ENCODE assay signal across 8 mouse cellular contexts in the genomic region with DNA sequence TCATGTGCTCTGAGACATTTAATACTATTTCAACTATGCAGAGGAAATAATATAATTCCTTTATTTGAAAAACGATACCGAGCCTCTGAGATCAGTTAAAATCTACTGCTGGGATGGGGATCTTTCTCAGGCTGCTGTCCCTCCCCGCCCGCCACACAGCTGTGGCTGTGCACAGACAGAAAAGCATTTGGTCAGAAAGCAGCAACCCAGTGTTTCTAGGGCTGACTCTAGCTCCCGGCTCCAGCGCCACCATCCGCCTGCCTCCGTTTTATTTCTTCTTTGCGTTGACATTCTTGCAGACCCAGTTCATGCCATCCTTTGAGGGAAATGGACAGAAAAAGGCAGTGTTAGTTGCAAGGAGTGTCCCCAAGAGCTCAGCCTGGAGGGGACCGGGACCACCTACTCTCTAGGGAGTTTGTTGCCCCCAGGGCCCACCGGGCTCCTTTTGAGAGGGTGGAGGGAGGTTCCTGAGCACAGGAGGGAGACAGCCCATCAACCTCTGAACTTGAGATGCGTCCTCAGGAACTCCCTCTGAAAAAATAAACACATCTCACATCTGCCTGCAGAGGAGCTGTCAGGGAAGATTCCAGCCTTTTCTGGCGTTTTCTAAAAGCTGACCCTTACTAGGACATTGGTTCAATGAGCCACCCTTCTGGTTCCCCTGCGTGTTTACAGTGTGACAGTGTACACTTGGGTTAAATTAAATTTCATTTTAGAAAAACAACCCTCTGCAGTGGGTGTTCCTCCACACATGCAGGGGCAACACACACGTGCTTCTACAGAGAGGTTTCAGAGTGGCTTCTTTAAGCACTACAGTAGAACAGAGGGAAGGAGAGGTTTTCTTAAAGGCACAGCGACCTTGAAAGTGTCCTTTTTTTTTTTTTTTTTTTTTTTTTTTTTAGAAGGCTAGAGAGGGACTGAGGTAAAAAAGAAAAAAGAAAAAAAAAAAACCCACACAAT. TPM values are rescaled to one million over a fixed set of nuclear protein-coding genes. Genes with fewer than 3 reads are reported as not detected.
DNase-seq lines count a peak whose midpoint lies in the region; ATAC-seq and TF ChIP-seq lines count a peak whose summit lies in the region.
"Had no signal": no experiment of that assay in that cellular context is flagged by ENCODE, and none has a peak within 500 bp of the region (broad histone marks: within the 10 kb centered on the region; RNA-seq: fewer than 3 reads in every experiment).

No protein-coding gene starts in this region.

- no peak overlapping the region for H3K4me3 ChIP-seq in neural tube, embryonic 11.5 days (ENCODE audit: low read depth, low read length)
- no peak overlapping the region for H3K4me3 ChIP-seq in embryonic facial prominence, embryonic 15.5 days (replicated peaks)
- H3K4me3 ChIP-seq in hindbrain, embryonic 15.5 days, result no peak overlapping the region
- no peak overlapping the region for H3K4me3 ChIP-seq in lung, postnatal 0 days (ENCODE audit: low read depth, low read length)

- DNase-seq in neural tube, embryonic 11.5 days (ENCODE audit: low spot score), result peak; percentile 44
- DNase-seq in neural tube, embryonic 10.5 days (ENCODE audit: extremely low spot score, low spot score), result no peak
- peak; percentile 65 for DNase-seq in lung, postnatal 0 days (ENCODE audit: low spot score)
- no peak for DNase-seq in natural killer cell, adult 2 months (ENCODE audit: low spot score in 2 of 2)
- no peak for DNase-seq in cerebellum, adult 9-11 months

- no peak overlapping the region; the same call in 1 of the 2 replicates for H3K9ac ChIP-seq in neural tube, embryonic 11.5 days (ENCODE audit: low read length)
- H3K9ac ChIP-seq in embryonic facial prominence, embryonic 15.5 days, result no peak overlapping the region
- H3K9ac ChIP-seq in hindbrain, embryonic 15.5 days, result peak overlapping the region; percentile 18; the same call in 1 of the 2 replicates
- H3K9ac ChIP-seq in lung, postnatal 0 days (replicated peaks; ENCODE audit: low read depth), result no peak overlapping the region

- peak; percentile 36 for TF ChIP-seq CTCF in lung, postnatal 0 days (IDR thresholded peaks at IDR 0.05)

- no peaks in the 10 kb centered on the region for H3K27me3 ChIP-seq in neural tube, embryonic 11.5 days (ENCODE audit: control insufficient read depth, insufficient read depth, low read length)
- H3K27me3 ChIP-seq in embryonic facial prominence, embryonic 15.5 days, result no peaks in the 10 kb centered on the region
- no peaks in the 10 kb centered on the region for H3K27me3 ChIP-seq in hindbrain, embryonic 15.5 days
- H3K27me3 ChIP-seq in lung, postnatal 0 days (replicated peaks; ENCODE audit: insufficient read depth, low read length), result no peaks in the 10 kb centered on the region

- H3K4me1 ChIP-seq in neural tube, embryonic 11.5 days (ENCODE audit: control insufficient read depth, insufficient read depth, low read length), result peaks cover 69% of the 10 kb centered on the region
- peaks cover 71% of the 10 kb centered on the region for H3K4me1 ChIP-seq in embryonic facial prominence, embryonic 15.5 days
- H3K4me1 ChIP-seq in hindbrain, embryonic 15.5 days (replicated peaks), result peaks cover 79% of the 10 kb centered on the region
- H3K4me1 ChIP-seq in lung, postnatal 0 days (ENCODE audit: insufficient read depth, low read depth, low read length), result peaks cover 46% of the 10 kb centered on the region

- peak overlapping the region; percentile 56 for H3K27ac ChIP-seq in neural tube, embryonic 11.5 days (ENCODE audit: low read depth, low read length)
- peak overlapping the region; percentile 83 for H3K27ac ChIP-seq in embryonic facial prominence, embryonic 15.5 days (replicated peaks)
- H3K27ac ChIP-seq in hindbrain, embryonic 15.5 days (replicated peaks), result peak overlapping the region; percentile 91
- peak overlapping the region; percentile 79 for H3K27ac ChIP-seq in lung, postnatal 0 days (ENCODE audit: low read length)
- H3K27ac ChIP-seq: macrophage had no signal

- H3K36me3 ChIP-seq in neural tube, embryonic 11.5 days (ENCODE audit: control insufficient read depth, insufficient read depth, low read length), result no peaks in the 10 kb centered on the region
- peaks cover 5% of the 10 kb centered on the region; the same call in 1 of the 2 replicates for H3K36me3 ChIP-seq in embryonic facial prominence, embryonic 15.5 days
- H3K36me3 ChIP-seq in hindbrain, embryonic 15.5 days, result no peaks in the 10 kb centered on the region
- H3K36me3 ChIP-seq in lung, postnatal 0 days (ENCODE audit: insufficient read depth, low read length), result no peaks in the 10 kb centered on the region

- 0 out of 2 replicates have a peak overlapping the region, but pooled peaks have one; percentile 5 for H3K4me2 ChIP-seq in neural tube, embryonic 11.5 days (ENCODE audit: low read depth)
- peak overlapping the region; percentile 19; the same call in 1 of the 2 replicates for H3K4me2 ChIP-seq in embryonic facial prominence, embryonic 15.5 days (replicated peaks)
- H3K4me2 ChIP-seq in hindbrain, embryonic 15.5 days, result peak overlapping the region; percentile 21
- H3K4me2 ChIP-seq in lung, postnatal 0 days (replicated peaks; ENCODE audit: low read depth, low read length), result peak overlapping the region; percentile 27

- no peak for TF ChIP-seq EP300 in lung, postnatal 0 days (IDR thresholded peaks at IDR 0.05)

- 7% methylated on average over 16 of the region's 16 CpGs for WGBS in neural tube, embryonic 11.5 days
- WGBS in embryonic facial prominence, embryonic 15.5 days, result 5% methylated on average over 16 of the region's 16 CpGs
- WGBS in hindbrain, embryonic 15.5 days, result 7% methylated on average over 16 of the region's 16 CpGs
- 18% methylated on average over 16 of the region's 16 CpGs for WGBS in lung, postnatal 0 days

- ATAC-seq in neural tube, embryonic 11.5 days (ENCODE audit: insufficient read depth, low FRiP score, low TSS enrichment), result no peak
- ATAC-seq in embryonic facial prominence, embryonic 15.5 days (ENCODE audit: insufficient number of reproducible peaks, low FRiP score, low TSS enrichment, low read depth), result no peak
- no peak for ATAC-seq in hindbrain, embryonic 15.5 days (ENCODE audit: low FRiP score, low read depth)
- ATAC-seq in lung, postnatal 0 days, result no peak

- H3K9me3 ChIP-seq in neural tube, embryonic 11.5 days (ENCODE audit: control insufficient read depth, low read length), result no peaks in the 10 kb centered on the region
- no peaks in the 10 kb centered on the region for H3K9me3 ChIP-seq in embryonic facial prominence, embryonic 15.5 days (replicated peaks)
- H3K9me3 ChIP-seq in hindbrain, embryonic 15.5 days, result no peaks in the 10 kb centered on the region
- no peaks in the 10 kb centered on the region for H3K9me3 ChIP-seq in lung, postnatal 0 days (ENCODE audit: low read length)

RNA-seq across cellular contexts. Expression of a gene that starts 29.8 kb away (rescaled TPM):
- polyA plus RNA-seq in neural tube, embryonic 11.5 days (2014; fragmentation: Nextera tagmentation; extraction: Ambion mirVana), result 26.6 and 28.7 TPM in 2 replicates
- 20.7 and 21.7 TPM in 2 replicates for polyA plus RNA-seq in embryonic facial prominence, embryonic 15.5 days (2015; fragmentation: Nextera tagmentation; extraction: Ambion mirVana)
- 27.8 and 31.9 TPM in 2 replicates for polyA plus RNA-seq in hindbrain, embryonic 15.5 days (2015; fragmentation: Nextera tagmentation; extraction: Ambion mirVana)
- polyA plus RNA-seq in lung, postnatal 0 days (2015; fragmentation: Nextera tagmentation; extraction: Ambion mirVana), result 34.1 and 34.8 TPM in 2 replicates

RNA-seq across cellular contexts. Expression of a gene that starts 41.6 kb away (rescaled TPM):
- polyA plus RNA-seq in neural tube, embryonic 11.5 days (2014; fragmentation: Nextera tagmentation; extraction: Ambion mirVana), result 123 and 131 TPM in 2 replicates
- 149 TPM in 2 replicates for polyA plus RNA-seq in embryonic facial prominence, embryonic 15.5 days (2015; fragmentation: Nextera tagmentation; extraction: Ambion mirVana)
- 208 and 221 TPM in 2 replicates for polyA plus RNA-seq in hindbrain, embryonic 15.5 days (2015; fragmentation: Nextera tagmentation; extraction: Ambion mirVana)
- 52.6 and 70.9 TPM in 2 replicates for polyA plus RNA-seq in lung, postnatal 0 days (2015; fragmentation: Nextera tagmentation; extraction: Ambion mirVana)

RNA-seq across cellular contexts. Expression of a gene that starts 41.8 kb away (rescaled TPM):
- polyA plus RNA-seq in neural tube, embryonic 11.5 days (2014; fragmentation: Nextera tagmentation; extraction: Ambion mirVana), result 12.7 and 14.1 TPM in 2 replicates
- polyA plus RNA-seq in embryonic facial prominence, embryonic 15.5 days (2015; fragmentation: Nextera tagmentation; extraction: Ambion mirVana), result 21.8 and 21.9 TPM in 2 replicates
- polyA plus RNA-seq in hindbrain, embryonic 15.5 days (2015; fragmentation: Nextera tagmentation; extraction: Ambion mirVana), result 10.2 and 11.3 TPM in 2 replicates
- 18.4 and 19.6 TPM in 2 replicates for polyA plus RNA-seq in lung, postnatal 0 days (2015; fragmentation: Nextera tagmentation; extraction: Ambion mirVana)

Comparison
In these comparisons a context has a peak if more than half of its experiments do, and no peak if none do; other contexts are left out.
1. DNase-seq: peak in neural tube, embryonic 11.5 days (single experiment) and lung, postnatal 0 days (single experiment); none in neural tube, embryonic 10.5 days (single experiment), natural killer cell, adult 2 months (0 of 2) and cerebellum, adult 9-11 months (single experiment).
2. Peak in every context shown above with its lines, with median percentiles within 50 percentile points of each other: H3K27ac ChIP-seq and H3K4me2 ChIP-seq.